Mouse (Mus musculus) intestine, embryonic 16.5 days (tissue): ENCODE results near the gene Syn3. TPM values are rescaled to one million over a fixed set of nuclear protein-coding genes. Genes with fewer than 3 reads are reported as not detected.
A peak's percentile ranks its signal among the peaks of the same experiment; 100 is the strongest.
"Not testable (repeated sequence)": the region's sequence is repeated elsewhere in the genome, so short reads cannot be mapped to it uniquely, and the experiment has no call there.

Experiments
- ATAC-seq: fragments of 200-750 bp; cut with Nextera tagmentation; 2 replicates; pipeline ENCODE4 v1.8.0; 2017; ENCODE audit warnings: moderate TSS enrichment, moderate library complexity
- H3K27ac ChIP-seq: fragments of 300-500 bp; sonication (generic); 2 replicates; pipeline ENCODE4 v1.5.1; 2014; ENCODE audit warnings: mild to moderate bottlenecking, low read length
- H3K27me3 ChIP-seq: fragments of 300-500 bp; sonication (generic); replicated peaks from 2 replicates; pipeline ENCODE4 v1.6.1; 2014; ENCODE audit warnings: low read length, control low read depth, mixed read lengths; ENCODE audit not compliant: control insufficient read depth, insufficient read depth
- H3K36me3 ChIP-seq: fragments of 300-500 bp; sonication (generic); 2 replicates; pipeline ENCODE4 v1.6.1; 2014; ENCODE audit warnings: low read length, control low read depth; ENCODE audit not compliant: control insufficient read depth, insufficient read depth
- H3K4me1 ChIP-seq: fragments of 300-500 bp; sonication (generic); 2 replicates; pipeline ENCODE4 v1.6.1; 2014; ENCODE audit warnings: low read length, control low read depth, mixed read lengths; ENCODE audit not compliant: control insufficient read depth, insufficient read depth
- H3K4me2 ChIP-seq: fragments of 300-500 bp; sonication (generic); 2 replicates; pipeline ENCODE4 v1.6.1; 2014; ENCODE audit warnings: low read depth, low read length, control low read depth
- H3K4me3 ChIP-seq: fragments of 300-500 bp; sonication (generic); 2 replicates; pipeline ENCODE4 v1.5.1; 2014; ENCODE audit warnings: mild to moderate bottlenecking, low read length
- H3K9ac ChIP-seq: fragments of 300-500 bp; sonication (generic); 2 replicates; pipeline ENCODE4 v1.6.1; 2014; ENCODE audit warnings: low read depth, low read length
- H3K9me3 ChIP-seq: fragments of 300-500 bp; sonication (generic); 2 replicates; pipeline ENCODE4 v1.6.1; 2016; ENCODE audit warnings: low read length, control low read depth; ENCODE audit not compliant: control insufficient read depth
- WGBS: fragments of 180-500 bp; shearing (Covaris S2); extraction: QIAGEN DNeasy Blood & Tissue Kit; methylation state at CpG from one replicate; pipeline ENCODE4 v1.1.7; 2014; 5-methylcytosine and 5-hydroxymethylcytosine counted together
- polyA plus RNA-seq: library from polyadenylated mRNA; unstranded; fragments of >200 nt; fragmentation: Nextera tagmentation; extraction: Ambion mirVana; gene quantifications from 2 replicates; pipeline ENCODE4 v1.2.1, GENCODE M21; 2015

Syn3 gene
- polyA plus RNA-seq, 1 experiment from 2014 or later = 2.3 TPM

DNA sequence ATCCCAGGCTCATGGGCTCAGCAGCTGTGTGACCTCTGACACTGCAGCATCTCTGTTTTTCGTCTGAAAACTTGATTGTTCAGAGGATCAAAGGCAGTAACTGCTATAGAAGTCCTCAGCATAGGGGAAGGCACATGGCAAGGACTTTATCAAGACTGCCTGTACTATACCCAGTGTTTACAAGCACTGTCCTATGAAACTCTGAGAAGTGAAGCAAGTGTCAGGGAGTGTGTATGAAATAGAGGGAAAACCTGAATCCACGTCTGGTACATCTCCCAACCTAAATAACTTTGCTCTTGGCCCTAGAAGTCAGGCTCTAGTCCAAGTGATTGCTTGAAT lies 116.8 kb downstream of the Syn3 start:
- H3K4me2 ChIP-seq = no peak overlapping the region
- 22% methylated on average over 2 of the region's 2 CpGs for WGBS
- H3K4me3 ChIP-seq = no peak overlapping the region
- no peak overlapping the region for H3K27ac ChIP-seq
- no peaks in the 10 kb centered on the region for H3K9me3 ChIP-seq
- no peaks in the 10 kb centered on the region for H3K27me3 ChIP-seq
- ATAC-seq = 0 out of 2 replicates have a peak, but pooled peaks have one; percentile 23
- H3K36me3 ChIP-seq = no peaks in the 10 kb centered on the region
- H3K9ac ChIP-seq = no peak overlapping the region
- H3K4me1 ChIP-seq = 0 out of 2 replicates have a peak, but pooled peaks cover 3% of the 10 kb centered on the region

DNA sequence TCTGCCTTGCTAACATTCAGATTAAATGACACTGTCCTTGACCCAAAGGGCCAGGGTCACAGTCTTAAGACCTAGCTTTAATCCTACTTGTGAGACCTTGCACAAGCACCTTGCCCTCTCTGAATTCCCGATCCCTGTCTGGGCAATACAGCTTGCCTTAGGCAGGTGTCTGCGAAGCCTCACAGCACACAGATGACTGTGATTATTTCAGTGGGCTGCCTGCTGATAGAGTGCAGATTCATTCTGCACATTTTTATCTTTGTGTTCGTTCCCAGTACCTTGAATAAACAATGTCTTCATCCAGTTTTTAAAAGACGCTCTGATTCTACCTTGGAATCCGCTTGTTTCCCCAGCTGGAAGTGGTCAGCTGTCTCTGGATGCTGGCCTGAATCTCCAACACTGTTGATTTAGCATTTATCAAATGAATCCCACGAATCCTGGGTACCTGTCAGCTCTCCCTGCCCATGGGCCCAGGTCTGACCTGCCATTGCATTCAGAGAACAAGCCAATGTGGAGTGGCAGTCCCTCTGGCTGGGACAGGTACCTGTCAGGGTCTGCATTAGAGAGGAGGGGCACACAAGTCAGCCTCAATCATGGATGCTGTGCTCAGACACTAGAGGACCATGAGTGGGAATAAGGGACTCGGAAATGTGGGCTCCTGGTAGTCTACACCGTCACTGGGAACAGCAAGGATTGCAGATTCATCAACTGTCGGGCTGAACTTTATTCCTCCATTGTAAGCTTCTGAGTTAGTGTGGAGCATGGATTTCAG lies 117.4 kb downstream of the Syn3 start:
- Histone ChIP-seq H3K4me2 (no peak overlapping the region), H3K4me3 (no peak overlapping the region), H3K9me3 (no peaks in the 10 kb centered on the region), H3K27ac (no peak overlapping the region), H3K36me3 (no peaks in the 10 kb centered on the region), H3K27me3 (no peaks in the 10 kb centered on the region), H3K9ac (no peak overlapping the region), H3K4me1 (0 out of 2 replicates have a peak, but pooled peaks cover 3% of the 10 kb centered on the region)
- 40% methylated on average over 9 of the region's 9 CpGs for WGBS
- peak; percentile 53 for ATAC-seq

DNA sequence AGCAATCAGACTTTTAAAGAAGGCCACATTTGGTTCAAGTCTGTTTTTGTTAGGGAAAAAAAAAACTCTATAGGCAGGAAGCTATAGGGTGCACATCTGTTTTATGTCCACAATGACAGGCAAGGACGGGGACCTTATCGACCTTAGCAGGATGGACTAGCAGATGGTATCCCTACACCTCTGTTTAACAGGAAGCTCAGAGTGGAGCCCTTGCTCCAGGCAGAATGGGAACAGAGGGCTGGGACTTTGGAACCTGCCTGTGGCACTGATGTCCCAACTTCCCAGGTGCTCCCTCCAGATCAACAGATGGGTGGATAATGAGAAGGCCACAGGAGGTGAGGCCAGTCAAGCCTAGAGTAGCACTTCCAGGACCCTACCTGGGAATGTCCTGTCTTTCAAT lies 118.1 kb downstream of the Syn3 start:
- H3K27ac ChIP-seq = no peak overlapping the region
- no peak overlapping the region for H3K4me2 ChIP-seq
- H3K4me3 ChIP-seq = no peak overlapping the region
- ATAC-seq = peak; percentile 40; the same call in 1 of the 2 replicates
- H3K27me3 ChIP-seq = no peaks in the 10 kb centered on the region
- 41% methylated on average over 2 of the region's 2 CpGs for whole genome bisulfite sequencing
- no peaks in the 10 kb centered on the region for H3K36me3 ChIP-seq
- 0 out of 2 replicates have a peak, but pooled peaks cover 3% of the 10 kb centered on the region for H3K4me1 ChIP-seq
- no peak overlapping the region for H3K9ac ChIP-seq
- H3K9me3 ChIP-seq = no peaks in the 10 kb centered on the region

DNA sequence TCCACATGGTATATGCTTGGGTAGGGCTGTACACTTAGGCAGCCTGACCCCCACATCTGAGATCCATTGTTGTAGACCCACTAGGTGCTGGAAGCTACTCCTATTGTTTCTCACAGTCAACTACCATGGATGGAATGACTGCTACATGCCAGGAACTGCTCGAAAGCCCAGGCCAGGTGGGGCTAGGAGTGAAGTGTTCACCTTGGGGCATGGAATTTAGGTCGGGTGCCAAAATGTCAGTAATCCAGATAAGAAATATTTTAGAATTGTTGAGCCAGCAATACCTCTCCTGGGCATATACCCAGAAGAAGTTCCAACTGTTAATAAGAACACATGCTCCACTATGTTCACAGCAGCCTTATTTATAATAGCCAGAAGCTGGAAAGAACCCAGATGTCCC lies 119.9 kb downstream of the Syn3 start:
- not testable (repeated sequence) for H3K4me3 ChIP-seq, H3K9me3 ChIP-seq, H3K4me2 ChIP-seq, H3K27ac ChIP-seq, ATAC-seq, H3K27me3 ChIP-seq, H3K4me1 ChIP-seq, H3K9ac ChIP-seq, H3K36me3 ChIP-seq
- 80% methylated on average over 2 of the region's 2 CpGs for WGBS

DNA sequence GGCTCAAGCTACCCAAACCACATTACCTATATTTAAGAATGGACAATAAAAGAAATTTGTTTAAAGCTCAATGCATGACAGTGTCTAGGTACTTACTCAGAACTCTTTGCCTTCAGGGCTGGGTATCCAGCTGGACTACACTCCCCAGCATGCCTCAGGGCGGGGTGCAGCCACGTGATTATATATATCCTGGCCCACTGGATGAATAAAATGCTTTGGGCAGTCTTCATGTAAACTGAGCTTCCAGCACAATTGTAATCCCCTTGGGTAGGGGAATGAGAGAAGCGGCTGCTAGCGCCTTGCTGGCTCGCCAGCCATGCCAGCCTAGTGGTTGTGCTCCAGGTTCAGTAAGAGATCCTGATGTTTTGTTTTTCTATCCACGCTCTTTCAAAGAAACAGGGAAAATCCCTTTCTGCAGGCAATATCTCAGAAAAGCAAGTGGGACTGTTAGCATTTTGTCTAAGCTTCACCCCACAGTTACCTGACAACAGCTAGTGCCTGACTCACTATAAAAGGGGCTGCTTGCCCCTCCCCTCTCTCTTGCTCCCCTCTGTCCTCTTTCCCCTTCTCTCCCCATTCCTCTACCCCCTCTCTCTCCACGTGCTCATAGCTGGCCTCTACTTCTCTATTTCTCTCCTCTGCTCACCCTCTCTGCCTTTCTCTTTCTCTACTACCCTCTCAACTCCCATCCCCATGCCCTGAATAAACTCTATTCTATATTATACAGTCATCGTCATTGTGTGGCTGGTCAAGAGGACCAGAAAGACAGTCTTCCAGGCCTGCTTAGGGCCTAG lies 122.1 kb downstream of the Syn3 start:
- no peaks in the 10 kb centered on the region for H3K36me3 ChIP-seq
- H3K9ac ChIP-seq = no peak overlapping the region
- no peak overlapping the region for H3K4me3 ChIP-seq
- ATAC-seq = peak; percentile 69
- WGBS = 62% methylated on average over 8 of the region's 8 CpGs
- no peaks in the 10 kb centered on the region for H3K27me3 ChIP-seq
- 0 out of 2 replicates have a peak, but pooled peaks cover 3% of the 10 kb centered on the region for H3K4me1 ChIP-seq
- H3K27ac ChIP-seq = no peak overlapping the region
- no peaks in the 10 kb centered on the region for H3K9me3 ChIP-seq
- H3K4me2 ChIP-seq = no peak overlapping the region

DNA sequence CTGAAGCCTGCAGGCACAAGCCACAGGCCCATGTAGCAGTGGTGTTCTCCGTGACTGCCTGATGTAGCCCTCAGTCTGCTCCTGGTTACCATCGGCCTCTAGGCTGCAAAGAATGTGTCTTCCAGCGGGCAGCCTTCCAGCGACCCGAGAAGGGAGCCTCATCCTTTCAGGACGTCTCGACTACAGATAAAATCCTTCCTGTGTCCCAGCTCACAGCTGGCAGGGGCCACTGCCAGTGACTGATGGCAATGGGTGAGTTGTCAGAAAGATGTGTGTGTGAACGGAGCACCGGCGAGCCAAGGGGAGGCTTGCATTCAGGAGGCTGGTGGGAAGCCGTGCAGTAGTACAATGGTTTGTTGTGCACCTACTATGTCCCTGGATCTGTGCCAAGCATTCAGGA lies 122.8 kb downstream of the Syn3 start:
- Histone ChIP-seq H3K4me2 (no peak overlapping the region), H3K4me3 (no peak overlapping the region), H3K36me3 (no peaks in the 10 kb centered on the region), H3K9ac (no peak overlapping the region), H3K27ac (no peak overlapping the region), H3K9me3 (no peaks in the 10 kb centered on the region), H3K27me3 (no peaks in the 10 kb centered on the region), H3K4me1 (0 out of 2 replicates have a peak, but pooled peaks cover 3% of the 10 kb centered on the region)
- WGBS = 54% methylated on average over 11 of the region's 11 CpGs
- ATAC-seq = no peak

DNA sequence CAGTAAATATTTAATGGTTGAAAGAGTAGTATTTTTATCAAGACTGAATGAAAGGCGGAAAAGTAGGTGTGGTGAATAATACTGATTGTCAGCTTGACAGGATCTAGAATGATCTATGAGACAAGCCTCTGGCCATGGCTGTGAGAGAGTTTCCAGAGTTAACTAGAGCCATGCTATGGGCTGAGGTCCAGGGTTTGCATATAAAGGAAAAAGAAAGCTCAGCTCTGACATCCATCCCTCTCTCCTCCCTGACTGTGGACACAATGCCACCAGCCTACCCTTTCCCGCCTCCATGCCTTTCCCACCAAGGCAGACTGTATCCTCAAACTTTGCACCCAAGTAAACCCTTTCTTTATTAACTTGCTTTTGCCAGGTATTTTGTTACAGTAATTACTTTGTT lies 124.6 kb downstream of the Syn3 start:
- Histone ChIP-seq H3K27ac (no peak overlapping the region), H3K9me3 (no peaks in the 10 kb centered on the region), H3K4me3 (no peak overlapping the region), H3K4me1 (no peaks in the 10 kb centered on the region), H3K36me3 (no peaks in the 10 kb centered on the region), H3K27me3 (no peaks in the 10 kb centered on the region), H3K9ac (no peak overlapping the region), H3K4me2 (no peak overlapping the region)
- ATAC-seq = no peak
- 94% methylated on average over 2 of the region's 2 CpGs for WGBS

DNA sequence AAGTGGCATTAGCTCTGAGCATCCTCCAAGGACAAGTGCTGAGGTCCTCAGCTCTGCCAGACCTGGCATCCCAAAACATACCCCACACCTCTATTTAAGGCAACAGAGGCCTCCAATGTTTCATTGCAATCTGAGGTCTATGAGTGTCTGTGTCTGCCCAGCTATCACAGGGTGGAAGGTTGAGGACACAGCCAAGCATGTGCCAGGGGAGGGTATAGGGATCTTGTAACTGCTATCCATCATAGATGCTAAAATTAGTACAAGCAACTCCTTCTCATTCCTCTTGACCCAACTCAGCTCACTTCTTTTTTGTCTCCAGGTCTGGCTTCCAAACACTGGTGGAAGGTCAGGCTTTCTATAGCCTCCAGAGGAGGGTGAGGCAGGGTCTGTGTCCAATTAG lies 127.1 kb downstream of the Syn3 start:
- Histone ChIP-seq H3K27me3 (no peaks in the 10 kb centered on the region), H3K4me3 (no peak overlapping the region), H3K27ac (no peak overlapping the region), H3K9me3 (no peaks in the 10 kb centered on the region), H3K36me3 (no peaks in the 10 kb centered on the region), H3K4me1 (no peaks in the 10 kb centered on the region; the same call in 1 of the 2 replicates), H3K9ac (no peak overlapping the region), H3K4me2 (no peak overlapping the region)
- ATAC-seq = no peak

DNA sequence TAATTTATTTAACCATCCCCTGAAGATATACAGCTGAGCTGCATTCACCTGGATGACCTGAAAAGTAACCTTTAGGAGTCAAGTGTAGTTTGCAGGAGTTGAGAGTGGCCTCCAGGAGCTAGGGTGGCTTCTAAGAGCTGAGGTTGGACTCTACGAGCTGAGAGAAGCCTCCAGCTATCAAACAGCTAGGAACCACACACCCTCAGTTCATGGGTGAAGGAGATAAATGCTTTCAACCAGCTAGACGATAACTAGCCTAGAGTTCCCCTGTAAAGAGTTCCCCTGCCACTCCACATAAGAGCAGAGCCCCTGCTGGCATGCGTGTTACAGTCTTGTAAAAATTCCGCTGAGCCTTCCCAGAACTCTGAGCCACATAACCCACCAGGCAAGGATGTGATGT lies 129.3 kb downstream of the Syn3 start:
- no peak overlapping the region for H3K27ac ChIP-seq
- H3K4me2 ChIP-seq = no peak overlapping the region
- H3K36me3 ChIP-seq = no peaks in the 10 kb centered on the region
- H3K9ac ChIP-seq = no peak overlapping the region
- H3K4me3 ChIP-seq = no peak overlapping the region
- peaks cover 8% of the 10 kb centered on the region for H3K4me1 ChIP-seq
- no peaks in the 10 kb centered on the region for H3K9me3 ChIP-seq
- no peak for ATAC-seq
- 64% methylated on average over 4 of the region's 4 CpGs for WGBS
- H3K27me3 ChIP-seq = no peaks in the 10 kb centered on the region
